Mouse (Mus musculus) kidney, adult 8-10 months (tissue): Measurements from ENCODE around the gene Ddx25.

Source experiments
- DNase-seq, 2 experiments: peaks; one replicate each; pipeline ENCODE4 v3.0.0; 2022

Ddx25 gene

DNA sequence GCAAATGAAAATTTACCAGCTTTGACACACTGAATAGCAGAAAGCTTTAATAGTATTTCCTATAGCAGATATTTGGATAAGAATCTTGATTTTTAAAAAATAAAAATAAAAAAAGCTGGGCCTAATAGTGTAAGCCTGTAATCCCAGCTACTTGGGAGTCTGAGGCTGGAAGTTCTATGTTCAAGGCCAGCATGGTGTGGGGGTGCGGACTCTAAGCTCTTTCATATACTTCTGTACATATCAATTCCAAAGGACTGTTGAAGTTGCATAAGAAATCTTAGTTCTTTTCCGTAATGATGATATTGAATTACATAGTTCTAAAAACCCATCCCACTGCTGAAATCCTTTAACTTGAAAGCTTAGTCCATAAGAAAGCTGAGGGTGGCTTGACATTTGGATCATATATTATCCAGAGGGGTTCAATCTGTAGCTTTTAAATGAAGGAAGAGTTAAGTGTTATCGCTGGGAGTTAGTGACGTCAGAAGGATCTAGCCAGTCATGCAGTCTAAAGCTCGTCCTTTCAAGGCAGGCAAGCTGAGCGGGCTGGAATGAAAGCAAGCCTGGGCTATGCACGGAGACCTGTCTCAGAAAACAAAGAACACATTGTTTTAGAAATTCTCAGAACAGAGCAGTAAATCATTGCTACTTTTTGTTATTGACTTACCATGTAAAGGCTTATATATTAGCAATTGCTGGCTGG, 65.1 kb downstream of the Ddx25 start:
- peak; percentile 4 to 17 for DNase-seq

DNA sequence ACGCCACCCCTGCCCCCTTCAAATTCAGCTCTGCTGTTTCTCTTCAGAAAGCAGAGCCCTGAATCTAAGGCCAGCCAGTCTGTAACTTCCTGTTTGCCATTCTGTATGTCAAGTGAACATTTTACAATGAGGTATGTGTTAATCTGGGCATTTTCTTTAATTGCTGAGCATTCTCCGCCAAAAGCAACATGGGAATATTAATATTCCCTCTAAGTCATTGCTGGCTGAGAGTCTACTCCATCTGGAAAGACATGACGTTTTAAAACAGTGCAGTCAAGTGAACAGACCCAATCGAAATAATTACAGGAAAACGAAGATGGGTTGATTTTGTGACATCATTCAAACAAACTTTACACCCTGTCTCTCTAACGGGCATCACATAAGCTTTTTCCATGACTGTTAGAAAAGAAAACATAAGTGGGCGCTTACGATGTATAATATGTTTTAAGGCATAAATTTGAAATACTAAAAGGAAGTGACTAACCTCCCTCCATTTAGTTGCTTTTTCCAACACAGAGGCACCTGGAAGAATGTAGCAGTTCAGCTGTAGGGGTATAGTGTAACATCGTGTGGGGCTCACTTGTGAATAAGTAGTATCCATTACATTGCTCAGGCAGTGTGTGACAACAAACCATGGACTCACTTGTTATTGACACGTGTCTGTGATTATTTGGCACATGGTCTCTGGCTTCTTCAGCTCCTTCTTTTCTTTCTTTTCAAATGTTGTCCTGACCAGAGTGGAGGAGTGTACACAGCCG, 67.0 kb downstream of the Ddx25 start:
- DNase-seq: no peak

DNA sequence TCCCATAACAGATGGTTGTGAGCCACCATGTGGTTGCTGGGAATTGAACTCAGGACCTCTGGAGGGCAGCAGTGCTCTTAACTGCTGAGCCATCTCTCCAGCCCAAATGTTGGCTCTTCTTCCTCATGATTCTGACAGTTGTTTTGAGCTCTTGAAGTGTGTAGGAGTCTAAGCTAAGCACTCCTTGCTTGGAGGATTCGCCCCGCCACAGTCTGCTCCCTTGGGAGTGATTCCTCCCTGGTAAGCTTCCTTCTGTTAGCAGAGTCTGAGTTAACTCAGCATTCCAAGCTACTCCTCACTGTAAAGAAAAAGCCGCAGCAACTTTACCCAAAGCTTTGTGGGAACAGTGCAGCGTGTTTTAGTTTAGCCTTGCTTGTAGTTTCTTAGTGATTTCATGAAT, 69.8 kb downstream of the Ddx25 start:
- DNase-seq: no peak
